Mouse (Mus musculus) midbrain, embryonic 11.5 days (tissue): Measurements from ENCODE around the gene Tmem109. TPM values are rescaled to one million over a fixed set of nuclear protein-coding genes. Genes with fewer than 3 reads are reported as not detected.

Experiments
- ATAC-seq: fragments of 200-750 bp; cut with Nextera tagmentation; 2 replicates; pipeline ENCODE4 v1.8.0; 2017; ENCODE audit warnings: moderate TSS enrichment, moderate library complexity; ENCODE audit not compliant: low FRiP score
- DNase-seq: peaks from one replicate; pipeline ENCODE4 v3.0.0; 2015; ENCODE audit warnings: low spot score; ENCODE audit errors: missing footprints
- H3K27ac ChIP-seq: fragments of 300-500 bp; sonication (generic); 2 replicates; pipeline ENCODE4 v1.5.1; 2014; ENCODE audit warnings: low read depth, low read length
- H3K27me3 ChIP-seq: fragments of 300-500 bp; sonication (generic); 2 replicates; pipeline ENCODE4 v1.6.1; 2014; ENCODE audit warnings: mild to moderate bottlenecking, low read length, moderate library complexity, mixed read lengths; ENCODE audit not compliant: control insufficient read depth, insufficient read depth
- H3K36me3 ChIP-seq: fragments of 300-500 bp; sonication (generic); 2 replicates; pipeline ENCODE4 v1.6.1; 2014; ENCODE audit warnings: mild to moderate bottlenecking, low read length, moderate library complexity, mixed read lengths; ENCODE audit not compliant: control insufficient read depth, insufficient read depth
- H3K4me1 ChIP-seq: fragments of 300-500 bp; sonication (generic); 2 replicates; pipeline ENCODE4 v1.6.1; 2014; ENCODE audit warnings: low read length; ENCODE audit not compliant: control insufficient read depth, insufficient read depth
- H3K4me2 ChIP-seq: fragments of 300-500 bp; sonication (generic); 2 replicates; pipeline ENCODE4 v1.6.1; 2014; ENCODE audit warnings: mild to moderate bottlenecking, moderate library complexity
- H3K4me3 ChIP-seq: fragments of 300-500 bp; sonication (generic); 2 replicates; pipeline ENCODE4 v1.5.1; 2014; ENCODE audit warnings: low read depth, low read length
- H3K9ac ChIP-seq: fragments of 300-500 bp; sonication (generic); 2 replicates; pipeline ENCODE4 v1.6.1; 2014; ENCODE audit warnings: low read length
- H3K9me3 ChIP-seq: fragments of 300-500 bp; sonication (generic); 2 replicates; pipeline ENCODE4 v1.6.1; 2016; ENCODE audit warnings: low read length; ENCODE audit not compliant: control insufficient read depth
- WGBS: fragments of 180-500 bp; shearing (Covaris S2); extraction: QIAGEN DNeasy Blood & Tissue Kit; methylation state at CpG from one replicate; pipeline ENCODE4 v1.1.7; 2014; 5-methylcytosine and 5-hydroxymethylcytosine counted together
- polyA plus RNA-seq: library from polyadenylated mRNA; unstranded; fragments of >200 nt; fragmentation: Nextera tagmentation; extraction: Ambion mirVana; gene quantifications from 2 replicates; pipeline ENCODE4 v1.2.1, GENCODE M21; 2014

Gene Tmem109
- polyA plus RNA-seq, 1 experiment from 2014 or later, result 41.2 TPM

GRCm38 (mm10) chr19:10856520-10856919, 25.3 kb downstream of the Tmem109 start:
- peak; percentile 39; the same call in 1 of the 2 replicates for ATAC-seq
- no peak overlapping the region for H3K27ac ChIP-seq

GRCm38 (mm10) chr19:10855422-10855821, 26.4 kb downstream of the Tmem109 start:
- no peaks in the 10 kb centered on the region for H3K9me3 ChIP-seq
- DNase-seq (peak; percentile 81), ATAC-seq (no peak)
- 92% methylated on average over 3 of the region's 3 CpGs for WGBS
- no peak overlapping the region for H3K4me3 ChIP-seq
- H3K36me3 ChIP-seq, result peaks cover 28% of the 10 kb centered on the region
- H3K9ac ChIP-seq, result no peak overlapping the region
- H3K4me1 ChIP-seq, result no peaks in the 10 kb centered on the region
- H3K27ac ChIP-seq, result no peak overlapping the region
- no peaks in the 10 kb centered on the region for H3K27me3 ChIP-seq
- no peak overlapping the region for H3K4me2 ChIP-seq

More at GRCm38 (mm10) chr19:10856520-10856919, 25.3 kb downstream of the Tmem109 start:
- Histone ChIP-seq H3K4me3 (no peak overlapping the region), H3K9me3 (no peaks in the 10 kb centered on the region), H3K4me2 (no peak overlapping the region), H3K9ac (no peak overlapping the region), H3K36me3 (peaks cover 33% of the 10 kb centered on the region), H3K27me3 (no peaks in the 10 kb centered on the region), H3K4me1 (no peaks in the 10 kb centered on the region)
- DNase-seq, result peak; percentile 59
- WGBS, result 56% methylated on average over 2 of the region's 2 CpGs

- no peak overlapping the region for H3K9ac ChIP-seq
- no peak overlapping the region for H3K4me2 ChIP-seq
- DNase-seq, result peak; percentile 23
- H3K9me3 ChIP-seq, result no peaks in the 10 kb centered on the region
- no peaks in the 10 kb centered on the region for H3K4me1 ChIP-seq
- no peak overlapping the region for H3K4me3 ChIP-seq
- WGBS, result 58% methylated on average over 3 of the region's 3 CpGs
- H3K27me3 ChIP-seq, result no peaks in the 10 kb centered on the region; the same call in 1 of the 2 replicates
- ATAC-seq, result no peak
- H3K27ac ChIP-seq, result no peak overlapping the region
- H3K36me3 ChIP-seq, result no peaks in the 10 kb centered on the region
These were observed 34.3 kb downstream of the Tmem109 start for GRCm38 (mm10) chr19:10847311-10848087.

DNA sequence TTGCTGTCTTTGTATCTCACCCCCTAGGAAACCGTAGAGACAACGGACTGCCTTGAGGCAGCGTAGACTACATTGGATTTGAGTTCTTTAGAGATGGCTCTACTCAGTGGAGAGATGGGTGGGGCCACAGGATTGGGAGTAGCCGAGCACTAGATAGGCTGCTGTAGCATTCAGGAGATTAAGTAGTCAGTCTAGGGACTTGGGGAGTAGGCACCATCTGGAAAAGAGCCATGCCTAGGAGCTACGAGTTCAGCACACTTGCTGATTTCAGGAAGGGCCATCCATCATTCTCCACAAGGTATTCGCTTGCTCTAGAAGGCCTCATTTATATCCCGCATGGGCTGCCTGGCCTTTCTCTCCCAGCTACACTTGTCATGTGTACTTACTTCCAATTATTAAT, 35.7 kb downstream of the Tmem109 start:
- Histone ChIP-seq H3K4me1 (no peaks in the 10 kb centered on the region), H3K9ac (no peak overlapping the region), H3K27me3 (no peaks in the 10 kb centered on the region; the same call in 1 of the 2 replicates), H3K36me3 (no peaks in the 10 kb centered on the region), H3K4me3 (no peak overlapping the region), H3K9me3 (no peaks in the 10 kb centered on the region), H3K27ac (no peak overlapping the region), H3K4me2 (no peak overlapping the region)
- no peak for ATAC-seq
- peak; percentile 57 for DNase-seq
- 74% methylated on average over 7 of the region's 7 CpGs for WGBS

DNA sequence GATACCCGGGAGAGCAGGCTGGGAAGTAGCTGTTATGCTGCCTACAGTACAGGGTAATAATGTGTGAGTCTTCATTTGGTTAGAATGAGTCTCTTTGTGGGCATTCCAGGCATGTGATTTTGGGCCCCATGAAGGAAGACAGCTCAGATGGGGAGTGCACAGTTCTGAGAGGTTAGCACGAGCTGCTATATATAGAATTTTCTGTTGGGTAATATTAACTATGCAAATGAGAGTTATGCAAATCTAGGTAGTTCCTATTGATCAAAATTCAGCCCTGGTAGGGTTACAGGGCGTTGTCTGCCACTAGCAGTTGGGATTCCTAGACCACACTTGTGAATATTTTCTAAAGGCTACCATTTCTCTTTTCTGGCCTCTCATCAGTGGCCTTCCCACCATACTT, 36.3 kb downstream of the Tmem109 start:
- H3K36me3 ChIP-seq, result no peaks in the 10 kb centered on the region
- H3K4me2 ChIP-seq, result no peak overlapping the region
- H3K9ac ChIP-seq, result no peak overlapping the region
- H3K27ac ChIP-seq, result no peak overlapping the region
- no peaks in the 10 kb centered on the region for H3K4me1 ChIP-seq
- no peak overlapping the region for H3K4me3 ChIP-seq
- H3K27me3 ChIP-seq, result no peaks in the 10 kb centered on the region; the same call in 1 of the 2 replicates
- peak; percentile 49 for DNase-seq
- ATAC-seq, result no peak
- 83% methylated on average over 3 of the region's 3 CpGs for WGBS
- H3K9me3 ChIP-seq, result no peaks in the 10 kb centered on the region

GRCm38 (mm10) chr19:10844206-10844605, 37.6 kb downstream of the Tmem109 start:
- H3K27me3 ChIP-seq, result no peaks in the 10 kb centered on the region; the same call in 1 of the 2 replicates
- 91% methylated on average over 5 of the region's 5 CpGs for WGBS

GRCm38 (mm10) chr19:10842914-10843313, 38.9 kb downstream of the Tmem109 start:
- no peak overlapping the region for H3K4me3 ChIP-seq
- ATAC-seq (no peak), DNase-seq (peak; percentile 82)
- H3K9me3 ChIP-seq, result no peaks in the 10 kb centered on the region
- H3K4me2 ChIP-seq, result no peak overlapping the region
- H3K27ac ChIP-seq, result no peak overlapping the region
- H3K4me1 ChIP-seq, result no peaks in the 10 kb centered on the region
- WGBS, result 31% methylated on average over 24 of the region's 24 CpGs
- no peak overlapping the region for H3K9ac ChIP-seq
- no peaks in the 10 kb centered on the region; the same call in 1 of the 2 replicates for H3K27me3 ChIP-seq
- no peaks in the 10 kb centered on the region for H3K36me3 ChIP-seq

More at GRCm38 (mm10) chr19:10844206-10844605, 37.6 kb downstream of the Tmem109 start:
- DNase-seq (peak; percentile 21), ATAC-seq (no peak)
- Histone ChIP-seq H3K27ac (no peak overlapping the region), H3K9ac (no peak overlapping the region), H3K4me2 (no peak overlapping the region), H3K4me3 (no peak overlapping the region), H3K9me3 (no peaks in the 10 kb centered on the region), H3K36me3 (no peaks in the 10 kb centered on the region), H3K4me1 (no peaks in the 10 kb centered on the region)

DNA sequence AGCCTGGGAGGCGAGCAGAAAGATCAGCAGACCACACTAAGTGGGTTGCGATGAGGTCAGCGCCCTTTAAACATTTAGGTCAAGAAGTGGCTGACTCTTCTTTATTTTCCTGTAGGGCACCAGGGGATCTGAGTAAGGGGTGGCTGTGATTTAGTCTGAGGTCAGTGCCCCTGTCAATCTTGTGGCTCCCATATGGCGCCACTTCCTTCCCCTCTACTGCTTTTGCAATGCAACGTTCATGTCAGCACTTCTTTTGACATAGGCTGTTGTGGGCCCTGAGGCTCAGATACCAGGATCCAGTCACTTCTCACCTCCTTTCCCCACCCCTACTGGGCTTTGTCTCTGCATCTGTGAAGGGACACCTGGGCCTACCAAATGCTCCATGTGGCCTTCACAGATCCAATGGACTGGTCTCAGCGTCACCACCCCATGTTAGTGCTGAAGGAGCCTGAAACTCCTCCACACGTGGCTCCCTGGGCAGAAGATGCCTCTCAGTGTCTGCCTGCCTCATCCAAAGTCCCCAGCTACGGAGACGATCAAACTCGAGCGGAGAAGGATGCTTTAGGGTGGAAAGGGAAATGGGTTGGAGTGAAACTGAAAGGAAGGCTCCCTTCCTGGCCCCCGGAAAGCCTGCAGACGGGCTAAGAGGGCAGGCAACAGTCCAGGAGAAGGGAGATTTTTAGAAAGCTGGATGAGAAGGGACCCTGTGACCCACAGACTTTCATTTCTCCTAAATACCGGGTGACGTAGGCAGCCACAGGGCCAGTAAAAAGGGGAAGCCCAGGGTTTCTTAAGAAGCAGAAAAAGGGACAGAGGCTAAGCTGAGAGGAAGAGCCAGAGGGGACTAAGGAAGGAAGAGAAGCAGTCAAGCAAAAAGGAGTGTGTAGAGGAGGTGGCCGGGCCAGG, 39.8 kb downstream of the Tmem109 start:
- Histone ChIP-seq H3K36me3 (no peaks in the 10 kb centered on the region), H3K4me2 (no peak overlapping the region), H3K27ac (no peak overlapping the region), H3K9me3 (no peaks in the 10 kb centered on the region), H3K9ac (no peak overlapping the region), H3K4me1 (no peaks in the 10 kb centered on the region), H3K4me3 (no peak overlapping the region), H3K27me3 (no peaks in the 10 kb centered on the region; the same call in 1 of the 2 replicates)
- ATAC-seq (no peak), DNase-seq (peak; percentile 83)
- WGBS, result 48% methylated on average over 16 of the region's 16 CpGs
